Mouse (Mus musculus): ENCODE measurements at regions not wholly inside any gene's neighbourhood (a gene's known extent, or its start where the extent isn't known, plus 50 kb on each side); places are given as distances from the start of the nearest gene placed in this dataset.

DNA sequence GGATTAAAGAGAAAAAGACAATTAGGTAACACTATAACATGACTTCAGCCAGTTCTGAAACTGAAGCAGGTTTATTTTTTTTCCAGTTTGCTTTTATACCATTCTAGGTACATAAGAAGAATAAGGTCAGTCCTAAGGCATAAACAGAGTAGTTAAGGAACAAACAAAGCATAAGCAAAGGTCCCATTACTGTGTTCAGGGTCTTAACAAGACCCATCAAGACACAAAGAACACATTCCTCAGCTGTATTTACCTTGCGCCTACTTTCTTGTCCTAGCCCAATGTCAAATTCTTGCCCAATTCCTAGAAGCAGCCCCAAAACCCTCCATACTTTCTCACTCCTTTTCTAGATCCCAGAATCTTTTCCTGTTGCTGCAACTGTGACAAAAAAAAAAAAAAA is 230.8 kb downstream of the Sp3 start:
- no peak for DNase-seq (ENCODE audit: low spot score in 2 of 2)

DNA sequence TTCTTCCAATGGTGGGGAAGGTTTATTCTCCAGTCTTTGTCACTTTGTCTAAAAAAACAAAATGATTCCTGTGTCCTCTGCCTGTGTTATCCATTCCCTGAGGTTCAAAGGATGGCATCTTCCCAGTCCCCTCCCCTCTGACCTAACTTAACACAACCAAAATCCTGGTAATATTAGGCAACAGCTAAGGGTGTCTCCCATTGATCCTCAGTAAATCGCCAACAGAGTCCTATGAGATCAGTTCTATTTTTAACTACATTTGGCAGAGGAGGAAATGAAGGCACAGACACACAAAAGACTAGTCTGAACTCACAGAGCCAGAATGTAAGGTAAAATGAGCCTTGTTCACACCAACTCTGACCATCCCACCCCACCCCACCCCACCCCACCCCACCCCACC is 228.8 kb downstream of the Sp3 start:
- no peak for DNase-seq (ENCODE audit: low spot score in 2 of 2)

DNA sequence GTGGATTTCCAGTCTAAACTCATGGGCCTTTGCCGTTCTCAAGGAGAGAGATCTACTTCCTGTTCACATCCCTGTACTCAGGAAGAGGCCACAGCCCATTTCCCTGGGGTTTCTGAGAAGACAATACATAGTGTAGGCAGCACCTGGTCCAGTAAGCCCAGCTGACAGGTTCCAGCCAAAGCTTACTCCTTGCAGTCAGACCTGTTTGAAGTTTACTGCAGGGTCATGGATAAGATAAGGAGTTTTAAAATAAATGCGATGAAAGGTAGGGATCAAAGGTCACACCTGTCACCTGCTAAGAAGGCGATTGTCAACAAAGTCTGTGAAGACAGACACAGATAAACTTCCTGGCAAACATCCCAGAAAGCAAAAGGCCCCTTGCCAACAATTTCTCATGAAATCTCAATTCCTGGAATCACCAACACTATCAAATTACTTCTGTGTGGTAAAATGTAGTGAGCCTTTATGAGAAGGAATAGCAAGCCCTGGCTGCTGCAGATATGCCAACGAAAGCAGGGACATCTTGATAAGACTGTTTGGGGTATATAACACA is 227.5 kb downstream of the Sp3 start:
- DNase-seq (ENCODE audit: low spot score in 2 of 2) = peak in 1 of 2 experiments; percentile 5

DNA sequence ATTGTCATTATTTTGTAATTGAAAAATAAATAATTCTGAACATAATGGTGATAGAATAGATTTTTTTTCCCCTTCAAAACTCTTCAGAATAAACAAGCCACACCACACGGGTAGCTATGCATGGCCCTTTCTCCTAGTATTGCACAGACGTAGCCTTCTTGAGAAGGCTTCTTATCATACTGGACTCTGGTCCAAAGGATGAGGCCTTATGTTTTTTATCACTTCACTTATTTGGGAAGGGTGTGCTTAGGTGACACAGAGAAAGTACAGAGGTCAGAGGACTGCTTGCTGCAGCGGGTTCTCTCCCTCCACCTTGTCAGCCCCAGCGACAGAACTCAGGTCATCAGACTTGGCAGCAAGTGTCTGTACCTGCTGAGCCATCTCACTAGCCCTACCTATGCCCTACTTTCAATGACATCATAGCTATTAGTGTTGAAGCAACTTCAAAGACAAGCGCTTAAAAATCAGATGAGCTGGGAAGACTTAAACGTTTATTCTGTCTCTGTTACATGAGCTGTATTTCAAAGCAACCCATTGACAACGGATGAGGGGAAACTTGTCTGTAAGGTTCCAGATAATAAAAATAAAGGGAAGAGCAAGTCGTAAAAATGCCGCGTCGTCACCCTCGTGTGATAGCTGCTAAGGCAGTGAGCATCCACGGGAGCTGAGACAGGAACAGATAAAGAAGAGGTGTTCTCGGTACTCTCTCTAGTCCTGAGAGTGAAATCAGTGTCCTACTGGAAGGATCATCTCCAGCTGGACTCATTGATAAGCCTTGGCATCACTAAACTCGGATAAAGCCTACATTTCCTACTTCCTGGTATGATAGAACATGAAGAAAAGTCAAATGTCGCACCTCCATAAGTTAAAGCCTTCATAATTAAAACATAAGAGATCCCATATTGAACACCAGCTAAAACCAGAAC is 226.2 kb downstream of the Sp3 start:
- no peak for DNase-seq (ENCODE audit: low spot score in 2 of 2)

DNA sequence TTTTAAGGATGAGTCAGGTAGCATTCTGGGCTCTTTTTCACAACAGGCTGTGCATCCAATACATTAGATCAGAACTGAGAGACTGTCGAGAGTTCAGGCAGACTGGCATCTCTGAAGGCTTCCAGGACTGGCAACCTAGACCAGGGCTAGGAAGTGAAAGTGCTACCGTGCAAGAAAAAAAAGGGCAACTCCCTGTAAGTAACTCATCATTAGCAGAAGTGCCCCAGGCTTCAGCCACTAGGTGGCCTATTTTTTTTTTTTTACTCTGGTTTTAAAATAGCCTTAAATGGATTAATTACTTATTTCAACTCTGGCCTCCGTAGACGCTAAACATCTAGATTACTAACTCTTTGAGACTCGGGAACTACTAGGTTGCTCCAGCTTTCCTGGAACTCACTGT is 216.8 kb downstream of the Sp3 start:
- DNase-seq (ENCODE audit: low spot score in 2 of 2) = no peak

DNA sequence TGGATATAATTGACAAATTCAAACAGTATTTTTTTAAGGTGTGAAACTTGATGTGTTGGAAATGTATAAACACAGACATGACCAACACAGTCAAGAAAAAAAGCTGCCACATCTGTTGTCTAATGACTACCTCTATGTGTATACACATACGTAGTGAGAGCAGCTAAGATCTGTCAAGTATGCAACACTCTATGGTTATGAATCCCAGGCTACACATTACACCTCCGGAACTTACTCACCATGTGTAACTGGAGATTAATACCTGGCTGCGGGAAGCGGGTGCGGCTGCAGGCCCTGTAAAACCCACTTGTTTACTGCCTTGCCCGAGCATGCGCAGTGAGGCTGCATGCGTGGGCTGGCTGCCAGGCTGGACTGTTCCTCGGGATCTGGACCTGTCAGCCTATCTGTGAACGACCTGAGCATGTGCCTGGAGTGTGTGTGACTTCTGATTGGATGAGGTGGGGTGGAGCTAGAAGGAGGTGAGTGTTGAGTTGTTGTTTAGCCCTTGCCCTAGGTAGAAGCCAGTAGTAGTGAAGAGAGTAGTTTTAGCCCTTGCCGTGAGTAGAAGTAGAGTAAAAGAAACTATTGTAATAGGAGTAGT is 211.1 kb downstream of the Sp3 start:
- no peak for DNase-seq (ENCODE audit: low spot score in 2 of 2)

- DNase-seq (ENCODE audit: low spot score in 2 of 2) = no peak
Measured at GRCm38 (mm10) chr2:72773401-72773800, 206.8 kb downstream of the Sp3 start.

DNA sequence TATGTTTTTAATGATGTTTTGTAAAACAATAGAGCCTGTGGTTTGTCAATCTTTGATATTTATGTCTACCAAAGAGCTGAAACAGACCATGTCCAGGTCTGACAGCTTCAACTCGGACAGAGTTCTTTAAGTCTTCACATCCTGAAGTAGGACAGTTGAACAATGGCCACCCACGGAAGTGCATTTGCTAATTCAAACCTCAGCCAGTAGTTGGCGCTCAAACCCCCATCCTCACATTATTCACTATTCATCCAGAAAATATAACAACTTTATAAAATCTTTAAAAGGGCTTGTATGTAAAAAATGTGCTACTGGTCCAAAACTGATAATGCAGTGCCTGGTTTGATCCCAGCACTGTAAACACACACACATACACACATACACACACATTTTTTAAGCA is 202.9 kb downstream of the Sp3 start:
- peak; percentile 34 to 41 for DNase-seq (ENCODE audit: low spot score in 2 of 2)

- DNase-seq (ENCODE audit: low spot score in 2 of 2) = no peak
Measured at GRCm38 (mm10) chr2:72777806-72778510, 202.3 kb downstream of the Sp3 start.

- no peak for DNase-seq (ENCODE audit: low spot score in 2 of 2)
Measured at GRCm38 (mm10) chr2:72779268-72780163, 200.7 kb downstream of the Sp3 start.

DNA sequence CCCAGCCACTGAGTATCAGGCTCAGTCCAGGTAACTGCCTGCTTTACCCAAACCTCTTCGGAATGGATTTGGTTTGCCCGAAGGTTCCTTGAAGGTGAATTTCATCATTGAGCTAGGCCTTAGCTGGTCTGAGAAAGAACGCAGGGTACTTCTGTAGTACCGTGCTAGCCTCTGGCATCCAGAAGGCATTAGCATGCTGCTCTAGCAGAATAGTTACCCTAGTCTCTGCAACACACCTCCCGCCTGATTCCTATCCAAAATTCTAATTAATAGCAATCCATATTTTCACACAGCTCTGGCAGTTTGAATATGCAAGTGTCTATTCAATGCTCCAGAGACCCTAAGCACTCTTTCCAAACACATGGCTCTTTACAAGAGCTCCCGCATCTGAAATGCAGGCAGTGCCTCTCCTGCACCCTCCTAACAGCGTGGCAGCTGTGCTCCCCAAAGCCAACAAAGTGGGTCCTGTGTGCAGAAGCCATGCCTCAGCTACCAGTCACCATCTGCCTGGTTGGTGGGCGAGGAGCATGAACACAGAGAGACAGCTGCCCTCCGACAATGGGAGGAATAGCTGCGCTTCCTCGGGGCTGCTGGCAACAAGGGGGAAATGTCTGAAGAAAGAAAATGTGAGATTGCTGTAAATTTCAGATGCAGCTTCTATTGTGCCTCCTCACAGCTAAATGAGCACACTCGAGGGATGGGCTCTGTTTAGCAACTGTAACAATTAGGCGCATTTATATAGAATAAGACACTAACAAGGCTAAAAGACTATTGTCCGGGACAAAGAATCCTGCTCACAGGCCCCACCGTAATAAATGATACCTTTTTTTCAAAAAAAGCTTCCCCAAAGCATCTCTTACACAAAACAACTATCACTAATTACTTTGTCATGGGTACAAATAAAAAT is 198.6 kb downstream of the Sp3 start:
- no peak for DNase-seq (ENCODE audit: low spot score in 2 of 2)

GRCm38 (mm10) chr2:72782355-72782754 is 197.9 kb downstream of the Sp3 start:
- DNase-seq (ENCODE audit: low spot score in 2 of 2) = no peak

DNA sequence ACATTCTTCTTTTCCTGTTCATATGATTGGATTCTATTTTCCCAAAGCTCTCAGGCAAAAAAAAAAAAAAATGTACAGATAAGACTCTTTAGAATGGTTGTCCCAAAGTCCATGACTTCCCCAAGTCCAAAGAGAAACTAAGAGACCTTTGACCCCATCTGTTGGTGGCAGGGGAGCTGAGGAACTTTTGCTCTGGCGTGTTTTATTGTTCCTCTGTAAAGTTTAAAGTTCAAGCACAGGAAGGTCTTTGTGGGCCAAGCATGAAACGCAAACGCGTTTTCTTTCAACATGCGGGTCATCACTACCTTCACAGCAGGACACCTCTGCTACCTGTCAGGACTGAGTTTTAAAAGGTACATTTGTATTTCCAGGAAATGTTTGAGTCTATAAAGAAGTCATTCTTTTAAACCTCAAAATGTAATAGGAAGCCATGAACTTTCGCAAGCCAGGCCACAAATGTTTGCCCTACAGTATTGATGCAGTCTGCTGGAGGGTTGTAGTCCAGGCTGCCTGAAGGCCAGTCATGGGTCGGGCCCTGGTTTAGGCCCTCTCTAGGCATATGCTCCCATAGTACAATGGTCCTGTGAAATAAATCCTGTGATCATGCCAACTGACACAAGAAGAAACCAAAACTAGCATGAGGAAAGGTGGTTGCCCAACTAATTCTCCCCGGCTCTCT is 194.7 kb downstream of the Sp3 start:
- DNase-seq (ENCODE audit: low spot score in 2 of 2) = no peak

GRCm38 (mm10) chr2:72786044-72786737 is 194.1 kb downstream of the Sp3 start:
- no peak for DNase-seq (ENCODE audit: low spot score in 2 of 2)

GRCm38 (mm10) chr2:72787616-72788015 is 192.6 kb downstream of the Sp3 start:
- no peak for DNase-seq (ENCODE audit: low spot score in 2 of 2)

DNA sequence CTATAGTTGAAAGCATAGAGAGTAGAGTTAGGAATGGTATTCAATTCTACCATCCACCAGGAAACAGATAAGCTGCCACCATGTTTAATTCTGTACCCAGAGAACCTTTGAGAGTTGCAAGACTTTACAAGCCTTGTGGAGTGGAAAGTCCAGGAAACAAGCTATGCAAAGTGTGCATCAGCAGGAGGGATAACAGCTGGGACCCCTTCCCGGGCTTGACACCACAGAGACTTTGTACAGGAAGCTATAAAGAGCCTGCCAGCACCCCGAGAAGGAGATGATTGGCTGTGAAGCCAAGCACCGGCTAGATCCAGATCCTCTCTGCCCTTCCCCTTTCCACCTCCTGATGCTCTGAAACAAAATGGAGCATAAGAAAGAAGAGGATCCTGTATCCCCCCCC is 188.8 kb downstream of the Sp3 start:
- DNase-seq (ENCODE audit: low spot score in 2 of 2) = no peak

DNA sequence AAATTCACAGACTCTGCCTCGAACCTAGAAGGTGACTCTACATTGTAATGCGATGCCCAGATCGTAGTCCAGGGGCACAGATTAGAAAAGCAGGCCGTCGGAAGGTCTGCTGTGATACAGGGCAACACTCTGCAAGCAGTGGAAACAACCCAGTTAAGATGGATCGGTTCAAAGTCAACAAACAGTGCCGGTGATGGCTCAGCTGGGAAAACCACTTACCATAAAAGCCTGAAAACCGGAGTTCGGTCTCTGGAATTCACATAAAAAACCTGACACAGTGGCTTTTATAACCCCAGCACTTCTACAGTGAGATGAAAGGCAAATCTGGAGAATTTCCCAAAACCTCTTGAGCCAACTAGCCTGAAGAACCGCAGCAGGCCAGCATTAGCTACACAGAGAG is 186.8 kb downstream of the Sp3 start:
- no peak for DNase-seq (ENCODE audit: low spot score in 2 of 2)

GRCm38 (mm10) chr2:72794501-72794900 is 185.7 kb downstream of the Sp3 start:
- DNase-seq (ENCODE audit: low spot score in 2 of 2) = no peak

Measured in adrenal gland, adult 18-20 months (tissue).